8 mouse cellular contexts compared by ENCODE assay signal in genomic region chr11:113175323-113175722, GRCm38 (mm10).
A peak's percentile ranks its signal among the peaks of the same experiment; 100 is the strongest.
DNase-seq lines count a peak whose midpoint lies in the region; ATAC-seq and TF ChIP-seq lines count a peak whose summit lies in the region.

No protein-coding gene starts in this region.

- no peak for ATAC-seq in heart, postnatal 0 days (ENCODE audit: insufficient read depth, low read depth)
- ATAC-seq in neural tube, embryonic 15.5 days (ENCODE audit: low FRiP score): no peak

- peak; percentile 53 for TF ChIP-seq CTCF in heart, postnatal 0 days (IDR thresholded peaks at IDR 0.05; ENCODE audit: low read depth)

- H3K9ac ChIP-seq in heart, postnatal 0 days (replicated peaks; ENCODE audit: low read depth, low read length): no peak overlapping the region
- H3K9ac ChIP-seq in neural tube, embryonic 15.5 days (replicated peaks): no peak overlapping the region

- H3K4me3 ChIP-seq in heart, postnatal 0 days (ENCODE audit: low read depth, low read length): no peak overlapping the region
- H3K4me3 ChIP-seq in neural tube, embryonic 15.5 days (replicated peaks): no peak overlapping the region

- no peak for DNase-seq in heart, postnatal 0 days (ENCODE audit: low spot score)
- no peak for DNase-seq in heart, adult 11 months
- peak; percentile 46 for DNase-seq in urinary bladder, postnatal 14 days (ENCODE audit: low spot score)
- no peak for DNase-seq in urinary bladder, adult 2 months (ENCODE audit: low spot score)
- peak; percentile 72 for DNase-seq in embryo, embryonic 10.5 days (ENCODE audit: low spot score)
- peak; percentile 82 for DNase-seq in naive thymus-derived CD4-positive, alpha-beta T cell, adult 2 months (ENCODE audit: low read depth)
- no peak for DNase-seq in right cerebral cortex, postnatal 10 days (ENCODE audit: low spot score in 2 of 2)

- H3K27me3 ChIP-seq in heart, postnatal 0 days (ENCODE audit: control insufficient read depth, insufficient read depth, low read length): no peaks in the 10 kb centered on the region
- H3K27me3 ChIP-seq in neural tube, embryonic 15.5 days (replicated peaks): no peaks in the 10 kb centered on the region

- H3K9me3 ChIP-seq in heart, postnatal 0 days (replicated peaks; ENCODE audit: control insufficient read depth, low read length): no peaks in the 10 kb centered on the region
- H3K9me3 ChIP-seq in neural tube, embryonic 15.5 days (replicated peaks): no peaks in the 10 kb centered on the region

- no peaks in the 10 kb centered on the region for H3K4me1 ChIP-seq in heart, postnatal 0 days (ENCODE audit: control insufficient read depth, insufficient read depth)
- peaks cover 34% of the 10 kb centered on the region for H3K4me1 ChIP-seq in neural tube, embryonic 15.5 days

- WGBS in heart, postnatal 0 days: 23% methylated on average over 6 of the region's 6 CpGs
- 37% methylated on average over 6 of the region's 6 CpGs for WGBS in neural tube, embryonic 15.5 days

- H3K4me2 ChIP-seq in heart, postnatal 0 days (ENCODE audit: low read depth, low read length): no peak overlapping the region
- no peak overlapping the region for H3K4me2 ChIP-seq in neural tube, embryonic 15.5 days

- no peak overlapping the region for H3K27ac ChIP-seq in heart, postnatal 0 days (ENCODE audit: low read depth)
- H3K27ac ChIP-seq in neural tube, embryonic 15.5 days (replicated peaks): no peak overlapping the region

- no peaks in the 10 kb centered on the region for H3K36me3 ChIP-seq in heart, postnatal 0 days (replicated peaks; ENCODE audit: control insufficient read depth, insufficient read depth, low read length)
- H3K36me3 ChIP-seq in neural tube, embryonic 15.5 days: no peaks in the 10 kb centered on the region

- no peak for TF ChIP-seq EP300 in heart, postnatal 0 days (IDR thresholded peaks at IDR 0.05; ENCODE audit: low read depth)

Comparison
In these comparisons a context has a peak if more than half of its experiments do, and no peak if none do; other contexts are left out.
1. DNase-seq: peak in urinary bladder, postnatal 14 days (single experiment), embryo, embryonic 10.5 days (single experiment) and naive thymus-derived CD4-positive, alpha-beta T cell, adult 2 months (single experiment); none in heart, postnatal 0 days (single experiment), heart, adult 11 months (single experiment), urinary bladder, adult 2 months (single experiment) and right cerebral cortex, postnatal 10 days (0 of 2).